Mouse (Mus musculus) spleen, adult 2 months (tissue): ENCODE measurements at regions not wholly inside any gene's neighbourhood (a gene's known extent, or its start where the extent isn't known, plus 50 kb on each side); places are given as distances from the start of the nearest gene placed in this dataset.

Experiments
- DNase-seq, 2 experiments: peaks; one replicate each; pipeline versions ENCODE4 v3.0.0 to v3.0.0-alpha.2; 2012 to 2021; ENCODE audit warnings: low spot score in 2 of 2, low read depth in 1 of 2
- H3K27ac ChIP-seq: fragments of 200-500 bp; 2 replicates; pipeline ENCODE4 v1.5.1; 2012; ENCODE audit warnings: low read length, inconsistent platforms; ENCODE audit not compliant: insufficient read depth
- H3K27me3 ChIP-seq: fragments of 200-500 bp; 2 replicates; pipeline ENCODE4 v1.6.1; 2012; ENCODE audit warnings: mild to moderate bottlenecking, moderate library complexity, low read length, inconsistent platforms; ENCODE audit not compliant: control insufficient read depth, insufficient read depth
- H3K36me3 ChIP-seq: fragments of 200-500 bp; 2 replicates; pipeline ENCODE4 v1.6.1; 2012; ENCODE audit warnings: mild to moderate bottlenecking, low read length, inconsistent platforms; ENCODE audit not compliant: control insufficient read depth, insufficient read depth
- H3K4me1 ChIP-seq: fragments of 200-500 bp; 2 replicates; pipeline ENCODE4 v1.6.1; 2011; ENCODE audit warnings: inconsistent platforms; ENCODE audit not compliant: control insufficient read depth, insufficient read depth, insufficient read length
- H3K4me3 ChIP-seq: fragments of 200-500 bp; 2 replicates; pipeline ENCODE4 v1.5.1; 2011; ENCODE audit warnings: mild to moderate bottlenecking, inconsistent platforms; ENCODE audit not compliant: insufficient read depth, insufficient read length; ENCODE audit errors: extremely low read depth
- CTCF ChIP-seq: fragments of 200-500 bp; IDR thresholded peaks from 2 replicates; pipeline ENCODE4 v1.5.1; 2011; ENCODE audit warnings: mild to moderate bottlenecking, inconsistent platforms; ENCODE audit not compliant: insufficient read depth, insufficient read length, insufficient replicate concordance; ENCODE audit errors: extremely low read depth
- POLR2A ChIP-seq: fragments of 200-500 bp; IDR thresholded peaks from 2 replicates; pipeline ENCODE4 v1.6.1; 2011; ENCODE audit warnings: low read depth, low read length, inconsistent platforms
- WGBS: fragments of 180-500 bp; shearing (Covaris S2); methylation state at CpG from one replicate; pipeline ENCODE4 v1.1.7; 2018; 5-methylcytosine and 5-hydroxymethylcytosine counted together

DNA sequence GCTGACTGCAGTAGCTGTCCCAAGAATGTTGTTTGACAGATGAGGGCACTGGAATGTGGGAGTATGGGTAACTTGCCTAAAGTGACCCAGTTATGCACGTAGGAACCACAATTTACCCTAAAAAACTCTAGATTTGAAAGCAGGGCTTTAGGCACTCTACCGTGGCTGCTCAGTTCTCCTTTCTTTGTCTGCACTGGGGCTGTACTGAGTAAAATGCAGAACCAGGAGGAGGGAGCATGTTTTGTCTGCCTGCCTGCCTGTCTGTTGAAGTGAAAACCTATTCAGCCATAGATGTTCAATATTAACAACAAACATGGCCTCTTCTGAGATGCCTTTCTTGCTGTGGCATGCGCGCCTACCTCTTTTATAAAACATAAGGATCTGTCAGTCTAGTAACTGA, 77.5 kb downstream of the Csl start:
- H3K36me3 ChIP-seq, result no peaks in the 10 kb centered on the region
- 49% methylated on average over 4 of the region's 4 CpGs for WGBS
- no peak overlapping the region for H3K27ac ChIP-seq
- H3K4me3 ChIP-seq, result no peak overlapping the region
- peak; percentile 3 to 14 for DNase-seq
- H3K4me1 ChIP-seq, result no peaks in the 10 kb centered on the region
- TF ChIP-seq POLR2A (no peak), CTCF (no peak)
- no peaks in the 10 kb centered on the region for H3K27me3 ChIP-seq

DNA sequence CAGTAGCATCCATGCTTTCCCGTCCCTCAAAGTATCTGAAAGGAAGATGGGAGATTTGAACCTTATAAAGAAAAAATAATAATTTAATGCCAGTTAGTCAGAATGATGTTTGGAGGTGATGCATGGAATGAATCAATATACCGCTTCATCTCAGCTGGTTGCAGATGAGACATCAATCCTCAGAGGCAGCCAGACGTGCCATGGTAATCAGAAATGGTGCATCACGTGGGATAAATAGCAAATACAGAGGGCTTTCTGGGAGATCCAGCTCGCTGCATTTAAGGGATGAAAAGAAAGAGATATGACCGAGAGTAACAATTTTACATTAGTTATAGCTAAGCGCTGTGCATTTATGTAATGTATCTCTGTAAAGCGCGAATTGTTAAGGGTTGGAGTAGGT, 77.1 kb downstream of the Csl start:
- DNase-seq, result no peak
- no peak for TF ChIP-seq POLR2A
- TF ChIP-seq CTCF, result no peak
- Histone ChIP-seq H3K4me3 (no peak overlapping the region), H3K36me3 (no peaks in the 10 kb centered on the region), H3K4me1 (no peaks in the 10 kb centered on the region), H3K27me3 (no peaks in the 10 kb centered on the region), H3K27ac (no peak overlapping the region)
- WGBS, result 88% methylated on average over 9 of the region's 9 CpGs

DNA sequence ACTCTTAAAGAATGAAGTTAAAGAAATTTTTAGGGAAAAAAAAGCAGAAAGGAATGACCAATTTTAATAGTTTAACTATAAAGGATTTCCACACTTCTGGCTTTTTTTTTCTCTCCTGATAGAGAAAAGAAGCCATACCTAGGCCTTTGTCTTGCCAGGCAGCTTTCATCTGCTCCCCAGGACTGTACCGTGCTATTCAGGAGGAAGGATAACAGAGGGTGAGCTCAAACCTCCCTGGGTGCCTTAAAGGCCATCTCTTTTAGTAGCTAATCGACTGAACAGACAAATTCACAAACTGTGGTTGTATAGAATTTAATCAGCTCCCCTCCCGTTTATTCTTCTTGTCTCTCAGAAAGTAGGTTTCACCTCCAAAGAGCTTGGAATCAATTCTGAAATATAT, 76.1 kb downstream of the Csl start:
- DNase-seq, result no peak
- H3K27ac ChIP-seq, result no peak overlapping the region
- no peak overlapping the region for H3K4me3 ChIP-seq
- TF ChIP-seq POLR2A, result no peak
- no peak for TF ChIP-seq CTCF
- H3K27me3 ChIP-seq, result no peaks in the 10 kb centered on the region
- H3K4me1 ChIP-seq, result no peaks in the 10 kb centered on the region
- 62% methylated on average over 3 of the region's 3 CpGs for WGBS
- no peaks in the 10 kb centered on the region for H3K36me3 ChIP-seq

DNA sequence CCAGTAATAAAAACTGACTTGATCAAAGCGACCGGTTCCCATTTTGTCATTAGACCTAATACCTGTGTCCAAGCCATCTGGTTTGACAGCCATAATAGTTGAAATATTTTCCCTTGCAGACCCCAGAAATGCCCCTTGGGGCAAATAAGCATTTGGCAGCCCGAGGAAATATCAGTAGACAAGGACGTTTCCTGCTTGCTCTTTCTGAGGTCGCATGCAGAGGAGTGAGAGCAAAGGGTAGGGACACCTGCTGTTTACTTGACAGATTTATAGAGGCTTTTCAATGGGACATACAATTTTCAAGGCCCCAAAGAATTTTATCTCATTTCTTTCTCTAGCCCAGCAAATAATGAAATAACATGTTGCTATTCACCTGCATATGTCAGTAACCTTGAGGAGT, 73.5 kb downstream of the Csl start:
- WGBS, result 41% methylated on average over 5 of the region's 5 CpGs
- no peak for DNase-seq
- TF ChIP-seq CTCF (no peak), POLR2A (no peak)
- H3K4me3 ChIP-seq, result no peak overlapping the region
- H3K27ac ChIP-seq, result no peak overlapping the region
- H3K27me3 ChIP-seq, result no peaks in the 10 kb centered on the region
- no peaks in the 10 kb centered on the region for H3K4me1 ChIP-seq
- H3K36me3 ChIP-seq, result no peaks in the 10 kb centered on the region

DNA sequence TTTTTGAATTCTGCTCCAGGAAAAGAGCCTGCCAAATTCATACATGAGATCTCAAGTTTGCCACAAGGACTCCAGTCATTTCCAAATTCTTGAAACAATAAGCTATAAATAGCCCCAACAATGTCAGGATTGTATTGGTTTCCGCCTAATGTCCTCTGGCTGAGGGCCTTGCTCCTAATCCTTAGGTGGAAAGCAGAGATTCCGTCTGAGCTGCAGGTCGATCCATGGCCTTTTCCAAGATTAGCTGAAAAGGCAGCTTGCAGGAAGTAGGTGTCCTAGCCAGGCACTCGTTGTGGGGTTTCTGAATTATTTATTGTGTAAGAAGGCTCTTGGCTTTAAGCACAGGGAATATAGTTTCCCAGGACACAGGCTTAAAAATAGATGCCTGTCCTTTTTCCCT, 72.4 kb downstream of the Csl start:
- Histone ChIP-seq H3K27me3 (no peaks in the 10 kb centered on the region), H3K36me3 (no peaks in the 10 kb centered on the region), H3K4me3 (no peak overlapping the region), H3K4me1 (no peaks in the 10 kb centered on the region), H3K27ac (no peak overlapping the region)
- WGBS, result 67% methylated on average over 4 of the region's 4 CpGs
- TF ChIP-seq POLR2A, result no peak
- TF ChIP-seq CTCF, result no peak
- DNase-seq, result no peak

DNA sequence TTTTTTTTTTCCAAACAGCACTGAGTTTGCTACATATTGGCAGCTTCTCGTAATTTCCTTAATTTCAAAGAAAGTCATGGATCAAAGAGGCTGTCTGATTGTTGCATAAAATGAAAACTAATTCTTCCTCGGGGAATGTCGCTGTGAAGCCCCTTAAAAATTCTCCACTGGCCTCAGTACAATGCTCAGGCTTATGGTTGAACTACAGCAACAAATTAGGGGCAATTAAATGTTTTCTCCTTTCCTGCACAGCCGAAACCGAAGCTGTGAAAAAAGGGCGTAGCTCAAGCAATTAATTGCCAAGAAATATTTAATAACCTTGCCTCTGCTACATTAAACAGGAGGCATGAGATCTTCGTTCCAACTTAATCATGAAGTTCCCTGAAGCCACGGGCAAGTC, 61.8 kb downstream of the Csl start:
- WGBS, result 80% methylated on average over 8 of the region's 8 CpGs
- Histone ChIP-seq H3K27me3 (no peaks in the 10 kb centered on the region), H3K36me3 (no peaks in the 10 kb centered on the region), H3K4me1 (no peaks in the 10 kb centered on the region), H3K4me3 (no peak overlapping the region), H3K27ac (no peak overlapping the region)
- DNase-seq, result no peak
- TF ChIP-seq CTCF (no peak), POLR2A (no peak)

DNA sequence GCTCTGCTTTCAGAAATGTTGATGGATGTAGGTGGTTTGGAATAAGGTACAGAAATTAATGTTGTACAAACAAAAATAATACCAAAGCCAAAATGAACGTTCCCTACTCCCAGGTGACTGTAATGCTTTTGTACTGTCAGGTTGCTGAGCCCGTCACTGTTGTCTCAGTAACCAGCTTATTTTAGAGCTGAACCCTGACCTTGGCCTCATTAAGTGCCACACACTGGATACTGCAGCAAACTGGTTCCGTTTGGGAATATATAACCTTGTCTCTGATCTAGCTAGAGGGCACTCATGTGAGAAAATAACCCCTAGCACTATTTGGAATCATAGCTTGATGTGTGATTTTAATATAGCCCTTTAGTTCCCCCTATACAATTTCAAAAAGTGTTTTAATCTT, 60.0 kb downstream of the Csl start:
- no peaks in the 10 kb centered on the region for H3K4me1 ChIP-seq
- H3K27ac ChIP-seq, result no peak overlapping the region
- no peak for DNase-seq
- H3K4me3 ChIP-seq, result no peak overlapping the region
- WGBS, result 80% methylated on average over 3 of the region's 3 CpGs
- H3K27me3 ChIP-seq, result no peaks in the 10 kb centered on the region
- TF ChIP-seq POLR2A (no peak), CTCF (no peak)
- H3K36me3 ChIP-seq, result no peaks in the 10 kb centered on the region
